Mouse (Mus musculus): Measurements from ENCODE around the gene Gpa33. TPM values are rescaled to one million over a fixed set of nuclear protein-coding genes. Genes with fewer than 3 reads are reported as not detected.

Gene Gpa33
- total RNA-seq (2023) = not detected

GRCm38 (mm10) chr1:166130224-166130860, at the start of gene Gpa33:
Gene Gpa33, plus strand, starts transcription at chr1:166130238.

GRCm38 (mm10) chr1:166127719-166128118, 2.3 kb upstream of the Gpa33 start, which contains the start of gene Dusp27:
Gene Dusp27, minus strand, starts transcription at chr1:166127922.

Other genes starting within 250 kb of the Gpa33 start
- gene Pou2f1, start 127.6 kb upstream of the Gpa33 start, total RNA-seq (2023) = 10 to 100 TPM; 19.8 to 23.1 TPM
- not detected for gene Dusp27, start 2.3 kb upstream of the Gpa33 start, total RNA-seq (2023)
- gene Mael, start 108.5 kb downstream of the Gpa33 start, total RNA-seq (2023) = not detected
- 1 to 10 TPM; 4.5 to 7.1 TPM for gene Ildr2, start 123.9 kb downstream of the Gpa33 start, total RNA-seq (2023)
- gene Tada1, start 248.9 kb downstream of the Gpa33 start, total RNA-seq (2023) = 10 to 100 TPM; 21.5 to 23.0 TPM

Data from monocyte, adult 59 days (primary cell).